Mouse (Mus musculus) liver, embryonic 11.5 days (tissue): ENCODE measurements around the gene Slc5a5. TPM values are rescaled to one million over a fixed set of nuclear protein-coding genes. Genes with fewer than 3 reads are reported as not detected.

Experiments used
- ATAC-seq: fragments of 200-750 bp; cut with Nextera tagmentation; replicated peaks from 2 replicates; pipeline ENCODE4 v1.8.0; 2017; ENCODE audit warnings: moderate number of reproducible peaks, mild to moderate bottlenecking, moderate TSS enrichment, moderate library complexity; ENCODE audit not compliant: low FRiP score
- DNase-seq: peaks from one replicate; pipeline ENCODE4 v3.0.0-alpha.2; 2017; ENCODE audit warnings: low spot score
- H3K27ac ChIP-seq: fragments of 300-500 bp; sonication (generic); 2 replicates; pipeline ENCODE4 v1.5.1; 2014; ENCODE audit warnings: mild to moderate bottlenecking, low read depth, low read length, control low read depth
- H3K27me3 ChIP-seq: fragments of 300-500 bp; sonication (generic); replicated peaks from 2 replicates; pipeline ENCODE4 v1.6.1; 2014; ENCODE audit warnings: low read length, mixed read lengths; ENCODE audit not compliant: control insufficient read depth, insufficient read depth
- H3K36me3 ChIP-seq: fragments of 300-500 bp; sonication (generic); 2 replicates; pipeline ENCODE4 v1.6.1; 2014; ENCODE audit warnings: mild to moderate bottlenecking, low read length, moderate library complexity, mixed read lengths; ENCODE audit not compliant: control insufficient read depth, insufficient read depth
- H3K4me1 ChIP-seq: fragments of 300-500 bp; sonication (generic); replicated peaks from 2 replicates; pipeline ENCODE4 v1.6.1; 2014; ENCODE audit warnings: low read length, mixed read lengths; ENCODE audit not compliant: control insufficient read depth, insufficient read depth
- H3K4me2 ChIP-seq: fragments of 300-500 bp; sonication (generic); 2 replicates; pipeline ENCODE4 v1.6.1; 2014; ENCODE audit warnings: mild to moderate bottlenecking, control low read depth, moderate library complexity
- H3K4me3 ChIP-seq: fragments of 300-500 bp; sonication (generic); 2 replicates; pipeline ENCODE4 v1.5.1; 2014; ENCODE audit warnings: low read depth, low read length, control low read depth
- H3K9ac ChIP-seq: fragments of 300-500 bp; sonication (generic); 2 replicates; pipeline ENCODE4 v1.6.1; 2014; ENCODE audit warnings: low read depth, low read length, control low read depth
- H3K9me3 ChIP-seq: fragments of 300-500 bp; sonication (generic); 2 replicates; pipeline ENCODE4 v1.6.1; 2016; ENCODE audit warnings: low read length, inconsistent platforms, mixed read lengths; ENCODE audit not compliant: control insufficient read depth
- WGBS: fragments of 180-500 bp; shearing (Covaris S2); extraction: QIAGEN DNeasy Blood & Tissue Kit; methylation state at CpG from one replicate; pipeline ENCODE4 v1.1.7; 2014; 5-methylcytosine and 5-hydroxymethylcytosine counted together
- polyA plus RNA-seq: library from polyadenylated mRNA; unstranded; fragments of >200 nt; fragmentation: Nextera tagmentation; extraction: Ambion mirVana; gene quantifications from 2 replicates; pipeline ENCODE4 v1.2.1, GENCODE M21; 2014

The Slc5a5 gene
- polyA plus RNA-seq, 1 experiment from 2014 or later: 0.34 TPM

- Histone ChIP-seq H3K36me3 (peaks cover 2% of the 10 kb centered on the region; the same call in 1 of the 2 replicates), H3K4me2 (peak within 1 kb of the TSS; percentile 82), H3K9ac (peak within 1 kb of the TSS; percentile 84), H3K4me1 (peaks cover 12% of the 10 kb centered on the region), H3K27ac (peak within 1 kb of the TSS; percentile 90), H3K27me3 (no peaks in the 10 kb centered on the region), H3K4me3 (peak within 1 kb of the TSS; percentile 63), H3K9me3 (no peaks in the 10 kb centered on the region)
- DNase-seq (peak; percentile 88), ATAC-seq (peak; percentile 84)
- WGBS: under 1% methylated on average over 84 of the region's 86 CpGs
Measured at GRCm38 (mm10) chr8:70905831-70906736, 13.5 kb upstream of the Slc5a5 start, which contains the start of gene Map1s. TSS of gene Map1s (plus strand) at chr8:70905932.

GRCm38 (mm10) chr8:70905463-70905830 lies 12.9 kb upstream of the Slc5a5 start:
- WGBS: 10% methylated on average over 8 of the region's 8 CpGs
- peak overlapping the region; percentile 63 for H3K4me3 ChIP-seq
- peaks cover 12% of the 10 kb centered on the region for H3K4me1 ChIP-seq
- DNase-seq (no peak), ATAC-seq (peak; percentile 4; the same call in 1 of the 2 replicates)
- peak overlapping the region; percentile 82 for H3K4me2 ChIP-seq
- no peaks in the 10 kb centered on the region for H3K27me3 ChIP-seq
- H3K36me3 ChIP-seq: no peaks in the 10 kb centered on the region
- H3K9ac ChIP-seq: peak overlapping the region; percentile 84
- no peaks in the 10 kb centered on the region for H3K9me3 ChIP-seq
- H3K27ac ChIP-seq: peak overlapping the region; percentile 90

GRCm38 (mm10) chr8:70904532-70904931 lies 12.0 kb upstream of the Slc5a5 start:
- no peak overlapping the region for H3K9ac ChIP-seq
- H3K4me2 ChIP-seq: peak overlapping the region; percentile 1; the same call in 1 of the 2 replicates
- H3K4me3 ChIP-seq: peak overlapping the region; percentile 3; the same call in 1 of the 2 replicates
- no peaks in the 10 kb centered on the region for H3K27me3 ChIP-seq
- H3K9me3 ChIP-seq: no peaks in the 10 kb centered on the region
- H3K36me3 ChIP-seq: no peaks in the 10 kb centered on the region
- ATAC-seq (no peak), DNase-seq (no peak)
- H3K27ac ChIP-seq: no peak overlapping the region
- WGBS: 45% methylated on average over 4 of the region's 4 CpGs
- H3K4me1 ChIP-seq: peaks cover 12% of the 10 kb centered on the region

GRCm38 (mm10) chr8:70903582-70903981 lies 11.0 kb upstream of the Slc5a5 start:
- H3K36me3 ChIP-seq: no peaks in the 10 kb centered on the region
- ATAC-seq: no peak

GRCm38 (mm10) chr8:70903112-70903511 lies 10.6 kb upstream of the Slc5a5 start:
- DNase-seq (no peak), ATAC-seq (no peak)
- Histone ChIP-seq H3K27me3 (no peaks in the 10 kb centered on the region), H3K27ac (no peak overlapping the region), H3K9ac (no peak overlapping the region), H3K9me3 (no peaks in the 10 kb centered on the region), H3K4me1 (peaks cover 14% of the 10 kb centered on the region), H3K36me3 (no peaks in the 10 kb centered on the region), H3K4me2 (no peak overlapping the region), H3K4me3 (no peak overlapping the region)
- WGBS: 49% methylated on average over 4 of the region's 4 CpGs

More at GRCm38 (mm10) chr8:70903582-70903981, 11.0 kb upstream of the Slc5a5 start:
- no peak overlapping the region for H3K4me3 ChIP-seq
- no peak for DNase-seq
- no peaks in the 10 kb centered on the region for H3K27me3 ChIP-seq
- H3K4me2 ChIP-seq: no peak overlapping the region
- H3K4me1 ChIP-seq: peaks cover 12% of the 10 kb centered on the region
- no peaks in the 10 kb centered on the region for H3K9me3 ChIP-seq
- H3K27ac ChIP-seq: no peak overlapping the region
- H3K9ac ChIP-seq: no peak overlapping the region

- Histone ChIP-seq H3K27ac (no peak overlapping the region), H3K4me1 (peaks cover 8% of the 10 kb centered on the region), H3K27me3 (no peaks in the 10 kb centered on the region), H3K36me3 (no peaks in the 10 kb centered on the region), H3K4me3 (no peak overlapping the region), H3K4me2 (no peak overlapping the region), H3K9ac (no peak overlapping the region), H3K9me3 (no peaks in the 10 kb centered on the region)
- DNase-seq (no peak), ATAC-seq (no peak)
- WGBS: 47% methylated on average over 5 of the region's 5 CpGs
Measured at GRCm38 (mm10) chr8:70902211-70902610, 9.7 kb upstream of the Slc5a5 start.

GRCm38 (mm10) chr8:70900872-70901387 lies 8.4 kb upstream of the Slc5a5 start:
- Histone ChIP-seq H3K36me3 (peaks cover 1% of the 10 kb centered on the region), H3K27ac (no peak overlapping the region), H3K4me3 (no peak overlapping the region), H3K9me3 (no peaks in the 10 kb centered on the region), H3K4me2 (no peak overlapping the region), H3K4me1 (peaks cover 3% of the 10 kb centered on the region), H3K9ac (no peak overlapping the region), H3K27me3 (no peaks in the 10 kb centered on the region)
- no peak for ATAC-seq
- no peak for DNase-seq
- WGBS: 84% methylated on average over 2 of the region's 2 CpGs

GRCm38 (mm10) chr8:70899226-70899625 lies 6.7 kb upstream of the Slc5a5 start:
- DNase-seq (no peak), ATAC-seq (no peak)
- Histone ChIP-seq H3K4me1 (peaks cover 6% of the 10 kb centered on the region), H3K27ac (no peak overlapping the region), H3K36me3 (peaks cover 15% of the 10 kb centered on the region), H3K4me3 (no peak overlapping the region), H3K4me2 (no peak overlapping the region), H3K9me3 (no peaks in the 10 kb centered on the region), H3K9ac (no peak overlapping the region; the same call in 1 of the 2 replicates), H3K27me3 (no peaks in the 10 kb centered on the region)
- whole genome bisulfite sequencing: 83% methylated on average over 2 of the region's 2 CpGs
